Mouse (Mus musculus): Measurements from ENCODE around the gene Psen1. TPM values are rescaled to one million over a fixed set of nuclear protein-coding genes. Genes with fewer than 3 reads are reported as not detected.
A peak's percentile ranks its signal among the peaks of the same experiment; 100 is the strongest.

Psen1 gene
- 65.1 and 73.6 TPM in 2 replicates for polyA plus RNA-seq (2015; fragmentation: Nextera tagmentation; extraction: Ambion mirVana)

- Histone ChIP-seq H3K9me3 (ENCODE audit: control insufficient read depth, low read length) (no peaks in the 10 kb centered on the region), H3K27me3 (replicated peaks; ENCODE audit: control insufficient read depth, insufficient read depth, low read length) (no peaks in the 10 kb centered on the region), H3K4me2 (ENCODE audit: low read length) (peak within 1 kb of the TSS; percentile 79), H3K27ac (ENCODE audit: low read depth, low read length) (peak within 1 kb of the TSS; percentile 95), H3K4me1 (ENCODE audit: control insufficient read depth, insufficient read depth, low read depth, low read length) (peaks cover 15% of the 10 kb centered on the region), H3K36me3 (ENCODE audit: control insufficient read depth, insufficient read depth, low read length) (no peaks in the 10 kb centered on the region; the same call in 1 of the 2 replicates), H3K4me3 (ENCODE audit: low read length) (peak within 1 kb of the TSS; percentile 98), H3K9ac (ENCODE audit: low read depth, low read length) (peak within 1 kb of the TSS; percentile 93)
- 0% methylated on average over 38 of the region's 38 CpGs for WGBS
- peak; percentile 99 for ATAC-seq
These were observed at the start of gene Psen1 for GRCm38 (mm10) chr12:83687934-83688315. TSS of gene Psen1 (plus strand) at chr12:83688152.

GRCm38 (mm10) chr12:83641233-83641632 lies 46.7 kb upstream of the Psen1 start:
- Histone ChIP-seq H3K4me2 (ENCODE audit: low read length) (no peak overlapping the region), H3K27ac (ENCODE audit: low read depth, low read length) (no peak overlapping the region), H3K4me1 (ENCODE audit: control insufficient read depth, insufficient read depth, low read depth, low read length) (no peaks in the 10 kb centered on the region), H3K4me3 (ENCODE audit: low read length) (no peak overlapping the region), H3K9ac (ENCODE audit: low read depth, low read length) (no peak overlapping the region), H3K27me3 (replicated peaks; ENCODE audit: control insufficient read depth, insufficient read depth, low read length) (no peaks in the 10 kb centered on the region), H3K9me3 (ENCODE audit: control insufficient read depth, low read length) (no peaks in the 10 kb centered on the region), H3K36me3 (ENCODE audit: control insufficient read depth, insufficient read depth, low read length) (peaks cover 34% of the 10 kb centered on the region)
- ATAC-seq, result no peak
- 100% methylated on average over 2 of the region's 2 CpGs for WGBS

GRCm38 (mm10) chr12:83643116-83643515 lies 44.8 kb upstream of the Psen1 start:
- 83% methylated on average over 1 of the region's 1 CpGs for whole genome bisulfite sequencing
- no peaks in the 10 kb centered on the region for H3K27me3 ChIP-seq (replicated peaks; ENCODE audit: control insufficient read depth, insufficient read depth, low read length)
- H3K9ac ChIP-seq (ENCODE audit: low read depth, low read length), result no peak overlapping the region
- no peaks in the 10 kb centered on the region for H3K4me1 ChIP-seq (ENCODE audit: control insufficient read depth, insufficient read depth, low read depth, low read length)
- H3K4me2 ChIP-seq (ENCODE audit: low read length), result no peak overlapping the region
- H3K4me3 ChIP-seq (ENCODE audit: low read length), result no peak overlapping the region
- ATAC-seq, result no peak
- peaks cover 32% of the 10 kb centered on the region for H3K36me3 ChIP-seq (ENCODE audit: control insufficient read depth, insufficient read depth, low read length)
- H3K9me3 ChIP-seq (ENCODE audit: control insufficient read depth, low read length), result no peaks in the 10 kb centered on the region
- no peak overlapping the region for H3K27ac ChIP-seq (ENCODE audit: low read depth, low read length)

GRCm38 (mm10) chr12:83650346-83650745 lies 37.6 kb upstream of the Psen1 start:
- Histone ChIP-seq H3K4me3 (ENCODE audit: low read length) (no peak overlapping the region), H3K36me3 (ENCODE audit: control insufficient read depth, insufficient read depth, low read length) (peaks cover 25% of the 10 kb centered on the region), H3K4me2 (ENCODE audit: low read length) (no peak overlapping the region), H3K9me3 (ENCODE audit: control insufficient read depth, low read length) (no peaks in the 10 kb centered on the region), H3K9ac (ENCODE audit: low read depth, low read length) (no peak overlapping the region), H3K4me1 (ENCODE audit: control insufficient read depth, insufficient read depth, low read depth, low read length) (no peaks in the 10 kb centered on the region), H3K27me3 (replicated peaks; ENCODE audit: control insufficient read depth, insufficient read depth, low read length) (no peaks in the 10 kb centered on the region), H3K27ac (ENCODE audit: low read depth, low read length) (no peak overlapping the region)
- no peak for ATAC-seq
- WGBS, result 96% methylated on average over 3 of the region's 3 CpGs

- Histone ChIP-seq H3K4me3 (ENCODE audit: low read length) (no peak overlapping the region), H3K4me1 (ENCODE audit: control insufficient read depth, insufficient read depth, low read depth, low read length) (no peaks in the 10 kb centered on the region), H3K27me3 (replicated peaks; ENCODE audit: control insufficient read depth, insufficient read depth, low read length) (no peaks in the 10 kb centered on the region), H3K36me3 (ENCODE audit: control insufficient read depth, insufficient read depth, low read length) (peaks cover 20% of the 10 kb centered on the region), H3K9me3 (ENCODE audit: control insufficient read depth, low read length) (no peaks in the 10 kb centered on the region), H3K9ac (ENCODE audit: low read depth, low read length) (no peak overlapping the region), H3K27ac (ENCODE audit: low read depth, low read length) (no peak overlapping the region), H3K4me2 (ENCODE audit: low read length) (no peak overlapping the region)
- ATAC-seq, result no peak
These were observed 36.5 kb upstream of the Psen1 start for GRCm38 (mm10) chr12:83651414-83651813.

GRCm38 (mm10) chr12:83685466-83685865 lies 2.5 kb upstream of the Psen1 start:
- no peak overlapping the region for H3K4me3 ChIP-seq (ENCODE audit: low read length)
- peaks cover 12% of the 10 kb centered on the region for H3K4me1 ChIP-seq (ENCODE audit: control insufficient read depth, insufficient read depth, low read depth, low read length)
- H3K27ac ChIP-seq (ENCODE audit: low read depth, low read length), result no peak overlapping the region
- no peaks in the 10 kb centered on the region for H3K27me3 ChIP-seq (replicated peaks; ENCODE audit: control insufficient read depth, insufficient read depth, low read length)
- H3K36me3 ChIP-seq (ENCODE audit: control insufficient read depth, insufficient read depth, low read length), result peaks cover 6% of the 10 kb centered on the region; the same call in 1 of the 2 replicates
- H3K9me3 ChIP-seq (ENCODE audit: control insufficient read depth, low read length), result no peaks in the 10 kb centered on the region
- H3K4me2 ChIP-seq (ENCODE audit: low read length), result no peak overlapping the region
- 98% methylated on average over 1 of the region's 1 CpGs for WGBS
- no peak overlapping the region for H3K9ac ChIP-seq (ENCODE audit: low read depth, low read length)
- no peak for ATAC-seq

GRCm38 (mm10) chr12:83686575-83687350 lies 1.2 kb upstream of the Psen1 start:
- ATAC-seq, result no peak
- H3K4me2 ChIP-seq (ENCODE audit: low read length), result no peak overlapping the region
- WGBS, result 91% methylated on average over 9 of the region's 9 CpGs
- peaks cover 15% of the 10 kb centered on the region for H3K4me1 ChIP-seq (ENCODE audit: control insufficient read depth, insufficient read depth, low read depth, low read length)
- H3K9ac ChIP-seq (ENCODE audit: low read depth, low read length), result no peak overlapping the region
- H3K36me3 ChIP-seq (ENCODE audit: control insufficient read depth, insufficient read depth, low read length), result peaks cover 5% of the 10 kb centered on the region; the same call in 1 of the 2 replicates
- H3K9me3 ChIP-seq (ENCODE audit: control insufficient read depth, low read length), result no peaks in the 10 kb centered on the region
- peak overlapping the region; percentile 95 for H3K27ac ChIP-seq (ENCODE audit: low read depth, low read length)
- H3K4me3 ChIP-seq (ENCODE audit: low read length), result no peak overlapping the region
- no peaks in the 10 kb centered on the region for H3K27me3 ChIP-seq (replicated peaks; ENCODE audit: control insufficient read depth, insufficient read depth, low read length)

GRCm38 (mm10) chr12:83688316-83689086 lies 549 bp downstream of the Psen1 start:
- ATAC-seq, result peak; percentile 78
- H3K9me3 ChIP-seq (ENCODE audit: control insufficient read depth, low read length), result no peaks in the 10 kb centered on the region
- H3K4me1 ChIP-seq (ENCODE audit: control insufficient read depth, insufficient read depth, low read depth, low read length), result peaks cover 15% of the 10 kb centered on the region
- peak overlapping the region; percentile 98 for H3K4me3 ChIP-seq (ENCODE audit: low read length)
- H3K4me2 ChIP-seq (ENCODE audit: low read length), result peak overlapping the region; percentile 79
- peak overlapping the region; percentile 93 for H3K9ac ChIP-seq (ENCODE audit: low read depth, low read length)
- H3K36me3 ChIP-seq (ENCODE audit: control insufficient read depth, insufficient read depth, low read length), result no peaks in the 10 kb centered on the region; the same call in 1 of the 2 replicates
- WGBS, result 1% methylated on average over 46 of the region's 49 CpGs
- H3K27ac ChIP-seq (ENCODE audit: low read depth, low read length), result peak overlapping the region; percentile 95
- H3K27me3 ChIP-seq (replicated peaks; ENCODE audit: control insufficient read depth, insufficient read depth, low read length), result no peaks in the 10 kb centered on the region

- Histone ChIP-seq H3K4me1 (ENCODE audit: control insufficient read depth, insufficient read depth, low read depth, low read length) (peaks cover 15% of the 10 kb centered on the region), H3K9me3 (ENCODE audit: control insufficient read depth, low read length) (no peaks in the 10 kb centered on the region), H3K4me3 (ENCODE audit: low read length) (peak overlapping the region; percentile 98), H3K27me3 (replicated peaks; ENCODE audit: control insufficient read depth, insufficient read depth, low read length) (no peaks in the 10 kb centered on the region), H3K36me3 (ENCODE audit: control insufficient read depth, insufficient read depth, low read length) (no peaks in the 10 kb centered on the region), H3K9ac (ENCODE audit: low read depth, low read length) (peak overlapping the region; percentile 93), H3K4me2 (ENCODE audit: low read length) (peak overlapping the region; percentile 79), H3K27ac (ENCODE audit: low read depth, low read length) (peak overlapping the region; percentile 95; the same call in 1 of the 2 replicates)
- no peak for ATAC-seq
- whole genome bisulfite sequencing, result 27% methylated on average over 6 of the region's 6 CpGs
These were observed 1.1 kb downstream of the Psen1 start for GRCm38 (mm10) chr12:83689087-83689432.
